Mouse (Mus musculus): ENCODE data around the gene Isoc2b.
"Not testable (repeated sequence)": the region's sequence is repeated elsewhere in the genome, so short reads cannot be mapped to it uniquely, and the experiment has no call there.

Gene Isoc2b

DNA sequence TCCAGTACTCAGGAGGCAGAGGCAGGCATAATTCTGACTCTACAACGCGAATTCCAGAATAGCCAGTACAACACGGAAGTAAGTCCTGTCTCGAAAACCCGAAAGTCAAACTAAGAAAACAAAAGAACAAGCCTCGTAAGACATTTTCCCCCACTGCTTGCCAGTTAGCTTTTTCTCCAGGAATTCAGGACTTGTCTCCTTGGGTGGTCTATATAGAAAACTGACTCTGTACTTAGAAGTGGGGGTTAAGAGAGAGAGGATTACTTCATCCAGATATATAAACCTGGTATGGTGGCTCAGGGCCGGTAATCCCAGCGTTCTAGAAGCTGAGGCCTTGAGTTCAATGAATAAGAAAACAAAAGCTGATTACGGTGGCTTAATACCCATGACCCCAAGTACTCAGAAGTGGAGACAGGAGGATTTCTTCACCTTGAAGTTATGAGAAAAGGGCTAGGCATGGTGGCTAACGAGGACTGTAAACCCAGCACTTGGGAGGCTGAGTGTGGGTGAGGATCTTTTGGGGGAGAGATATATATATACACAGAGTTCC, 3.4 kb downstream of the Isoc2b start:
- DNase-seq (ENCODE audit: extremely low spot score, low spot score) = no peak

DNA sequence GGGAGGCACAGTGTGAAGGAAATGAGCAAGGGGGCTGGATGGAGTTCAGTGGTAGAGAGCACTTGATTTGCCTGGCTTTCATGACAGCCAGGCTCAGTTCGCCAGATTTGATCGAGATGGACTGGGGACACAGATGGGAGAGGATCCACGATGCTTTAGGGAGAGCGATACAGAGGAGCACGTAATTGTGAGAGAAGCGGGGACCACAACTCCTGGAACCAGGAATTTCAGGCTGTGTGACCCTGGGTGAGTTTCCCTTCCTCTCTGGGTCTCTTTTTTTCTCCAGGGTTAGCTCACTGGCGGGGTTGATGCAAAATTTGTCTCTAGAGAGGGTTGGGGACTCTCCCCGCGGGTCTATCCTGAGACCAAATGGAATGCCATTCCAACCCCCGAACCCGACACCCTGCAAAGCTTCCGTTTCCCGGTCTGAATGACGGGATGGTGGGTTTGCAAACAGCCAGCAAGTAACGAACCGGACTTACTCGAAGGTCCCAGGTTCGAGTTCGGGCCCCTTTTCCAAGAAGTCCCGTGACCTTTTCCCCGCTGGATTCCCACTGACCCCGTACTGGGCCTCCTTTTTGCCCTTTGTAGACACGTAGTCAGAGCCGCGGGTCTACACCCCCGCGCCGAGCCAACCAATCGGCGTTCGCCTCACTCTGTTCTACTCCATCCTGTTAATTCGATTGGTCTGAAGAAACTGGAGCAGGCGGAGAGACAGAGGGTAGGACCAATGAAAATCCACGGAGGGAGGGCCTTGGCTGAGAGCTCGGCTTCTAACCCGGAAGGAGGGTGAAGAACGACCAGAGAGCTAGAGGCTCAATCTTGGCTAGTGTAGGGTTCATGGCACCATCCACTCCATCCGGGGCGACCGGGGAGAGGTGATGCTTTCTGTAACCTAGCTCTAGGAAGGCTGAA, 4.2 kb downstream of the Isoc2b start:
- DNase-seq (ENCODE audit: extremely low spot score, low spot score) = peak; percentile 93

DNA sequence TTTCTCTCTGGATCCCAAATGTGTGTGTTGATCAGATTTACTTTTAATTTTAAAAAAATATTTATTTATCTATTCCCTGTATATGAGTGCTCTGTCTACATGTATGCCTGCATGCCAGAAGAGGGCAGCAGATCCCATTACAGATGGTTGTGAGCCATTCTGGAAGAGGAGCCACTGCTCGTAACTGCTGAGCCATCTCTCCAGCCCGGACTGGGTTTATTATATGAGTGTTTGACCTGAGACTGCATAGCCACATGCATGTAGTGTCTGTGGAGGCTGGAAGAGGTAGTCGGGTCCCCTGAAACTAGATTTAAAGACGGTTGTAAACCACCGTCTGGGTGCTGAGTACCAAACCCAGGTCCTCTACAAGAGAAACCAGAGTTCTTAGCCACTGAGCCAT, 5.0 kb downstream of the Isoc2b start:
- no peak for DNase-seq (ENCODE audit: extremely low spot score, low spot score)

DNA sequence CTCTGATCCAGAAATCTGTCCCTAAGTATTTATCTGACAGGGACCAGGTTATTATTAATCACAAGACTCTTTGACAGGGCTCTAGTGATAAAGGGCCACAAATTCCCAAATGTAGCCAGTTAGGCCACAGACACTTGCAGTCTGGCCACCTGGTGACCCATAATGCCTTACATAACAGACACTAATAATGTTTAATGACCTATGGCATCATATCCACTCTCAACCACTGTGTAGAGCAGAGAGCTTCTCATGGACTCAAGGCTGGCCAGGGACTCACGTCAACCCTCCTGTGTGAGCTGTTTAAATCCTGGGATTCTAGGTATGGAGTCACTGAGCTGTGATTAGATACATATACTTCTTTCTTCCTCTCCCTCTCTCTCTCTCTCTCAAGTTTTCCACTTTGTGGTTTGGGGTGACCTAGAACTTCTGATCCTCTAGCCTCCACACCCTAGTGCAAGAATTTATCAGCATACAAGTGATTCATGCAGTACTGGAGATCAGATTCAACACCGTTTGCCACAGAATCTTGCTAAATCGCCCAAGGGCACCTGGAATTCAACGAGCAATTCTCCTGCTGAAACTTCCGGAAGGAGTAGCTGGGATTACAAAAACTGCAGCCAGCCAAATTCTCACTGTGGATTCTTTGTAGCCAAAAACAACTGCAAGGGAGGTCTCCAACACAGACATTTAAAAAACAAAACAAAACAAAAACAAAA, 5.8 kb downstream of the Isoc2b start:
- DNase-seq (ENCODE audit: extremely low spot score, low spot score) = no peak

DNA sequence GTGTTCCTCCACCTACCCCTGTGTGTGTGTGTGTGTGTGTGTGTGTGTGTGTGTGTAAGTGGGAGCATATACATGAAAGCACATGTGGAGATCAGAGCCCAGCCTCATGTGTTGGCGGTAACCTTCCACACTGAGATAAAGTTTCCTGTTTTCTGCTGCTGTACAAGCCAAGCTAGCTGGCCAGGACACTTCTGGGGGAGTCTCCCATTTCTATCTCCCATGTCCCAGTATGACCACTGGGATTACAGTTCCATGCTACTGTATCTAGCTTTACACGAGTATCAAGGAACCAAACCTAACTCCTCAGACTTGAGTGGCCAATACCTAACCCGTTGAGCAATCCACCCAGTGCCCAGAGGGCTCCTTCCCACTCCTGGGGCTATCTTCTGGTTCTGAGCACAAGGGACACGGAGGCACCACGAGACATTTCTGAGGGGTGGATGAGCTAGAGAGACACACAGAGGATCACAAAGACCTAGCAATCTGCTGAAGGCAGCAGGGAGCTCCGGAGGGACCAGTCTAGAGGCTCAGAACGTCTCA, 6.4 kb downstream of the Isoc2b start:
- no peak for DNase-seq (ENCODE audit: extremely low spot score, low spot score)

DNA sequence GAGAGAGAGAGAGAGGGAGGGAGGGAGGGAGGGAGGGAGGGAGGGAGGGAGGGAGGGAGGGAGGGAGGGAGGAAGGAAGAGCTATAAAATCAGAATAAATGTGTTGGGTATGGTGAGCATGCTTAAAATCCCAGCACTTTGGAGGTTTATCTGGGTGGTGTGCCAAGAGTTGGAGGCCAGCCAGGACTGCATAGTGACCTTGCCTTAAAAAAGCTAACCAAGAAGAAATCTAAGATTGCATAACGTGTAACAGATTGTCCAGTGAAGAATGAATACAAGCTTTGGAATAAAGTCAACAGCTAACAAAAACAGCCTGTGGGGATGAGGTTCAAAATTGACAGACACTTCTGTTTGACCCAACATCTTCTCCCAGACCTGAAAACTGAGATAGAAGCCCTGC, 7.0 kb downstream of the Isoc2b start:
- no peak for DNase-seq (ENCODE audit: extremely low spot score, low spot score)

DNA sequence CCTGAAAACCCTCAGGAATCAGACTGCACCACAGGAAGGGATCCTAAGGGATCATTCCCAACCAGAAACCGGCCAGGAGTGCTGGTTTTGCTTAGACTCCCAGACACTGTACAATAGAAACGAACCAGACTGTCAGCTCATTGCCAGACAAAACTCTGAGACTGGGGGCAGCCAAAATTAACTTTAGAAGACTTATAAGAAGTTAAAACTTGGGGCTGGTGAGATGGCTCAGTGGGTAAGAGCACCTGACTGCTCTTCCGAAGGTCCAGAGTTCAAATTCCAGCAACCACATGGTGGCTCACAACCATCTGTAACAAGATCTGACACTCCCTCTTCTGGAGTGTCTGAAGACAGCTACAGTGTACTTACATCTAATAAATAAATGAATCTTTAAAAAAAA, 9.1 kb downstream of the Isoc2b start:
- DNase-seq (ENCODE audit: extremely low spot score, low spot score) = not testable (repeated sequence)

DNA sequence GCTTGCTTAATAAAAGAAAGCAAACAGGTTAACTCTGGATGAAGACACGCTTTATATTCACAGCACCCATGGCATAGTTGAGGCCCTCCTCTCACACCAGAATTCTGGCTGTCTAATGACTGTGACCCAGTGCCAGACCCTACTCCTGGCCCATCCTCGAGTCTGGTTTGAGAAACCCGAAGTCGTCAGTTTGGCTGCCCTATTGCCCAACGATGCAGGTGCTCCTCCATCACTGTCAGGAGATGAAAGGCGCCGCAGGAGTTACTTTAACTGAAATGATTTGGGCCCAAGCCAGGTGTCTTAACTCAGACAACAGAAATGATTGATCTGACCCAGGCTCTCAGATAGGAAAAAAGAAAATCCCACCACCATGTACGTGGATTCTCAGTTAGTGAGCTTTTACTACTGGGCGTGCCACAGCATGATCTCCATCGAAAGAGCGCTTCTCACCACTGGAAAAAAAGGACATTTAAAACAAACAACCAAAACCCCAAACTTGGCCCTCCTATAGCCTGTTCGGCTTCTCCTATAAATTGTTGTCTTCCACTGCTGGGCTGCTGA, 10.6 kb downstream of the Isoc2b start:
- DNase-seq (ENCODE audit: extremely low spot score, low spot score) = no peak

DNA sequence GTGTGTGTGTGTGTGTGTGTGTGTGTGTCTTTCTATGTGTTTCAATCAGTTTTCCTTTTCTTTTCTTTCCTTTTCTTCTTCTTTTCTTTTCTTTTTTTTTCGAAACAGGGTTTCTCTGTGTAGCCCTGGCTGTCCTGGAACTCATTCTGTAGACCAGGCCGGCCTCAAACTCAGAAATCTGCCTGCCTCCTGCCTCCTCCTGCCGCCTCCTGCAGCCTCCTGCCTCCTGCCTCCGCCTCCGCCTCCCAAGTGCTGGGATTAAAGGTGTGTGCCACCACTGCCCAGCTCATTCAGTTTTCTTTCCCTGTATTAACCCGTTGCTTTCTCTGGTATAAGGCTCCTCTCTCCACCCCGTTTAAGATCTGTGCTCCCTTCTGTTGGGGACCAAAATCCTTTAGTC, 12.7 kb downstream of the Isoc2b start:
- no peak for DNase-seq (ENCODE audit: extremely low spot score, low spot score)

DNA sequence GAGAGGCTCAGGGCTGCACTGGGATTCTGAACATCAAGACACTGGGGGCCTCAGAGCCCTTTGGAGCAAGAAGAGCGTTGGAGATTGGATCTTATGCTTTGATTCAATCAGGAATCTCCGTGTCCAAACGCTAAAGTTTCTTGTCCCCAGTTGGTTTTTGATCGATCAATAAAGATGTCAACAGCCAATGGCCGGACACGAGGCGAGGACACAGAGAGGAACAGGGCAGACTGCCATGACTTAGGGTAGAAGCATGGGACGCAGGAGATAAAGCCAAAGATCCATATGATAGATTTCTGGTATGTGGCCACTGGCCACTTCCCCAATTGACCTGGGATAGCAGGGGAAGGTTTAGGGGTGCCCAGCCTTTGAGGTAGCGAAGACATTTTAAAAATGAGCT, 13.6 kb downstream of the Isoc2b start:
- no peak for DNase-seq (ENCODE audit: extremely low spot score, low spot score)

DNA sequence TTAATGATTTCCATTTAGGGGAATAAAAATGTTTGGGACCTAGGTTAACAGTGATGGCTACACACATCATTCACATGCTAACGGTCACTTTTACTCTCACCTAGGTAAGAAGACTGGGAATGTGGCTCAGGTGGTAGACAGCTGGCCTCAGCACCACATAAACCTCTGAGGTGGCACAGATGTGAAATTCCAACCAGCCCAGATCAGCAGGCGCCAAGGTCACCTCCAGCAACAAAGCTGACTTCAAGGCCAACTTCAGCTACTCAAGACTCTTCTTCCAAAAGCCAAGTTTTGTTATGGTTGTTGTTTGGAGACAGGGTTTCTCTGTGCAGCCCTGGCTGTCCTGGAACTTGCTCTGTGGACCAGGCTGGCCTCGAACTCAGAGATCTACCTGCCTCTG, 16.4 kb downstream of the Isoc2b start:
- no peak for DNase-seq (ENCODE audit: extremely low spot score, low spot score)

DNA sequence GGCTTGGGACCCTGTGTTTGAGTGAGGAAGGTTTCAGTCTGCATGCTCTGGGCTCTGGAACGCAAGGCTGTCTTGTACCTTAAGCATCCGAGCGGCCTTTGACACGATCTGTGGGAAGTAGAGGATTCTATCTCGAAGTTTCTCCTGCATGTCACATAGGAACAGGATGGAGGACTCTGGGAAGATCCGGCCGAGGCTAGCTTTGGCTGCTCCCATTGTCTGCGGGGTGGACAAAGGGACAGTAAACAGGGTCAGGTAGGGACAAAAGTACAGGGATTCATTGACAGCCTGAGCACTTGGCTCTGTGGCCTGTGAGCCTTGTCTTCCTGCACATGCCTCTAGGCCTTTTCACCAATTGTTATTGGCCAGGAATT, 18.8 kb downstream of the Isoc2b start:
- no peak for DNase-seq (ENCODE audit: extremely low spot score, low spot score)

DNA sequence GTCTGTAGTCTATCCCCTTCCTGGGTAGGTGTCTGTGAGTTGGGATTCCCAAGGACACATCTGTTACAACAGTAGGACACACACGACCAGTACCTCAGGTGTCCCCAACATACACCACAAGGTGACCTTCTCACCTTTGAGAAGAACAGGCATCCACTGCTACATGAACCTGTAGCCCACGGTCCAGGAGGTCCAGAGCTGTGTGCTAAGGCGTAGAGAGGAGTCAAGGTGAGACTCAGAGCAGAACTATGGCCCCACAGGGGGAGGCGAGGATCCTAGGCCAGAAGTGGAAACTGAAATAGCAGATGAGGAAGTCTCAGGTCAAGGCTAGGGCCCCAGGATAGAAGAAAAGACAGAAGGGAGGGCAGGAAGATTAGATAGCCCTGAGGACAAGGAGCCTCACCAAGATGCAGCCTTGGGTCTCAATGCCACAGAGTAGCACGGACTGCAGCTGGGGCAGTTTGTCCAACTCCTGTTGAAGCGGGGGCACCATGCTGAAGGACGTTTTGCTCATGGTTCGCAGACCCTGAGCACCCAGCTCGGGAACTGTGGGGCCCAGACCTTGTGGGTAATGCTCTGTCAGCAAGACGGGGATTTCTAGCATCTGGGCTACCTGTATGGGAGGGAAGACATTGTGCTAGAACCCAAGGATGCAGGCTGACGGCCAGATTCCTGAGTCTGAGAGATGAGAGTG, 19.3 kb downstream of the Isoc2b start:
- no peak for DNase-seq (ENCODE audit: extremely low spot score, low spot score)

DNA sequence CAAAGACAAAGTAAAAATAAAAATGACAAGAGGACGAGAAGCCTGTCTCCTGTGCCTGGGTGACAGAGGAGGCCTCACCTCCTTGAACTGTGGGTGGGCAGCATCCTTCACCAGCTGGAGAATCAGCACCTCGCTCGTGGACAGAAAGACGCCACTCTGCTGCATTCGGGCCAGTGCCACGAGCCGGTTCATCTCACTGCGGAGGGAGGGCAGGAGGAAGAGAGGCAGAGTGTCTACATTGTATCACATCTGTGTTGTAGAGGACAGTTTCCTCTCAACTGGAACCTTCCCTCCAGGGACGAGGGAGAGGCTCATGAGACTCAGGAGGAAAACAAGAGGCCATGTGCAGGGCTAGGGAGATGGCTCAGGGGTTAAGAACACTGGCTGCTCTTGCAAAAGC, 20.7 kb downstream of the Isoc2b start:
- no peak for DNase-seq (ENCODE audit: extremely low spot score, low spot score)

DNA sequence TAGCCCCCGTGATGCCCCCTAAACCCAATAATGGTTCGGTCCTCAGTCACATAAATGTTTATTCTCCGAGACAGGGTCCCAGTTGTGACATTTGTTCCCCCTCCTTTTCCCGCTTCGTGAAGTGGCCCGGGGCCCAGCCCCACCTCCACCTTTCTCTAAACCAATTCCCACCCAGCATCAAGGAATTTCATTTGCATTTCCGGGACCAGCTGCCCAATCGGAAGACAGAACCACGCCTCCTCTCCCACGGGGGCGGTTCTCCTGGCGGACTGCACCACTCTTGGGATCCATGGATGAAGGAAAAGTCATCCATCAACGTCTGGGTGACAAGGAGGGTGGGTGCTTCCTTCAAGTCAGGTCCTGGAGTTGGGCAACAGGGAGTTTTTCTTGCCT, 25.1 kb downstream of the Isoc2b start:
- peak; percentile 85 for DNase-seq (ENCODE audit: extremely low spot score, low spot score)

DNA sequence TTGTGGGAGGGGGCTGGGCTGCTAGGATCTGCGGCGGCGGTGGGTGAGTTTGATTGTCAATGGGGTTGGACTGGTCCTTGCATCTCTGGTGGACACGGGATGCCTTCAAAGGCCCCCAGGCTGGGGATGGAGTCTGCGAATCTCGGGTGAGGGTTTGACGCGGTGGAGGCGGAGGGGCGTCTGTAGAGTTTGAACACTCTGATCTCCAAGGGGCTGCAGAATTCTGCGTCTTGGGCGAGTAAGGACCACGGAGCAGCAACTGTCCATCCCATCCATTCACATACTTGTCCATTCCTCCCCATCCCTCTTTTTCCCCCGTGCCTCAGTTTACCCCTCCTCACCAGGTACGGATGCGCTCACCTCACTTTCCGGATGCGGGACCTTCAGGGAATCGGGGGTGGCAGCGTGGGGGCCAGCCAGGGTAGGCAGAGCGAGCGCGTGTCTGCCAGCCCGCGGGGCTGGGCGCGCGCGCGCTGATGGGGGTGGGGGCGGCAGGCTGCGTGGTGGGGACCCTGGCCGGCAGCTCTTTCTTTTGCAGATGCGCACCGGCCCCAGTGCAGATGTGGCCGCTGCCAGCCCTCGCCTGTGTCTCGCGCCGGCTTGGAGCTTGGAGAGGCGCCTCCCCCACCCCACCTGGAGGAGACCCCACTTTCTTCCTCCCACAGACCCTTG, 25.7 kb downstream of the Isoc2b start, which contains the start of gene Shisa7:
TSS of gene Shisa7 (minus strand) at position 452 of the 672 bp plus-strand sequence.
- no peak for DNase-seq (ENCODE audit: extremely low spot score, low spot score)

DNA sequence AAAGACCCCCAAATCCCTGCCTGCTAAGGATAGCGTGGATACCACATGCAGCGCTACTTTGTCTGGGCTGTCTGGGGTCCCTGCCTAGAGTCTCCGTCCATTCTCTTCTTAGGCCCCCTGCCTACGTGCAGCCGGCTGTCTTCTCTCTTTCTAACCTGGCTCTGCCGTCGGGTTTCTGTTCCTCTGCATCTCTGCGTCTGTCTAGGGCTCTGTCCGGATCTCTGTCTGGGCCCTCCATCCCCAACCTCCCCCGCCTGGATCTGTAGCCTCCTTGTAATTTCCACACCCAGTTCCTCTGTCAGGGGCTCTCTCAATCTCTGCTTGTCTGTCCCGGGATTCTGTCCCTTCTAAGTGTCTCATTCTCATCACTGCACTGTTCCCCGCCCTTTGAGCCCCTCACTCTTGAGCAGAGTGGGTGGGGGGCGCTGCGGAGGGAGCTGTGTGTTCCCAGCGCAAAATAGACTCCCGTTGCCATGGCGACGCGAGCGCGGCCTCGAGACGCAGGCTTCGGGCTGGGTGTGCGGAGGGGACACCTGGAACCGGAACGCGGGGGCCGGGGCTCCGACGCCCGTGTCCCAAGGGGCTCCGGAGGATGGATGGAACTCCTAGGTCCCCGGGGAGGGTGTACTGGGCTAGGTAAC, 26.3 kb downstream of the Isoc2b start:
- DNase-seq (ENCODE audit: extremely low spot score, low spot score) = peak; percentile 72

DNA sequence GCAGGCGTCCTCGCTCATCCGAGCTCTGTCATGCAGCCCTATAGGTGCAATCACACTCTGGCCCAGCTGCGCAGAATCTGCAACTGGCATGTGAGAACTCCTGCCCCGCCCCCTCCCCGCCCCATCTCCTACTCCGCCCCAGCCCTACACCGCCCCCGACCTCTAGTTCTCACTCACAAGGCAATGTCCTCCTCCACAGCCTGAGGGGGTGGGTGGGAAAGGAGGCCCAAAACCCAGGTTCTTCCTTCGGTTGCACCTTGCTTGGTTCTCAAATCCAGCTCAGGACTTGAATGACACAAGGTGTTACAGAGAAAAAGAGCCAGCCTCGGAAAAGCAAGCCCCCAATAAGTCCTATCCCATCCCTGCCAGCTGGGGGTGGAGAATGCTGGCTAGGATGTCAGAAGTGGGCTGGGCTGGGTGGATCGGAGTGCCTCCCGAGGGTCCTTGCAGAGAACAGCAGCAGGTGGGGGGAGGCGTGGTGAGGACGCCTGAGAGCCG, 27.4 kb downstream of the Isoc2b start:
- peak; percentile 48 for DNase-seq (ENCODE audit: extremely low spot score, low spot score)

DNA sequence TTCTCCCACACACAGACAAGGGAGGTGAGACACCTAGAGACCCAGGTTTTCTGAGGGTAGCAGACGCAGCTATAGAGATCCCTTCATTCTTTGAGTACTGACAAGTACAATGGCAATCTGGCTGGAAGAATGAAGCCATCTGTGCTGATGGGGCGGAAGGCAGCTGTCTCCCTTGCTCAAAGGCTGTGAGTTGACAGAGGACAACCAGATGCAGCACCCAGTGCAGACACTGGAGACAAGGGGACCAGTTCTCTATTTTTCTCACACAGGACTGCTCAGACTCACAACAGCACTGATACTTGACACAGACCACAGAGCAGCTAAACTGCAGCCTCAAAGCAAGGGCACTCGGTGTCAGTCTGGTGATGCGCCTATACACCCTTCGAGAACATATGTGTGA, 28.0 kb downstream of the Isoc2b start:
- no peak for DNase-seq (ENCODE audit: extremely low spot score, low spot score)

DNA sequence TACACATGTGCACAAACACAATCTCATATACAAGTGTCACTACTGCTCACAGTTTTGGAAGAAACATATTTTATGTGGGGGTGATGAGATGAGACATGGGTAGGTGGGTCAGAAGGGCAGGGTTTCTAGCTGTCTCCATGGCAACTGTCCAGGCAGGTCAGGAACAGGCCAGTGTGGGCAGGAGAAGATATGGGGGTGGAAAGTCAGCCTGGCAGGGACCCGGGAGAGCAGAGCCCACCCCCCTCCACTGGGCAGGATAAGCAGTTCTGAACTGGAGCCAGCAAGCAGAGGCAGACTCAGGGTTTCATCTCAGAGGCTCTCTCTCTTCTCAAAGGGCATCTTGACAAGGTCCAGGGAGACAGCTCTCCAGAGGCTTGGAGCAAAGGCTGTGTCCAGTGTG, 32.4 kb downstream of the Isoc2b start:
- DNase-seq (ENCODE audit: extremely low spot score, low spot score) = no peak
